Mouse (Mus musculus): ENCODE measurements around the gene Mical3.

- TF ChIP-seq ZC3H11A (IDR thresholded peaks at IDR 0.05; ENCODE audit: borderline replicate concordance, low read depth, low read length) (no peak), ZNF384 (IDR thresholded peaks at IDR 0.05; ENCODE audit: low read depth, low read length) (no peak), CHD2 (IDR thresholded peaks at IDR 0.05; ENCODE audit: low read depth, low read length) (no peak), MAFK (IDR thresholded peaks at IDR 0.05; ENCODE audit: insufficient read depth, low read depth, low read length) (no peak), HCFC1 (IDR thresholded peaks at IDR 0.05; ENCODE audit: borderline replicate concordance, insufficient read depth, low read length) (no peak)
These were observed 215.7 kb downstream of the Mical3 start for GRCm38 (mm10) chr6:120914911-120915648.

All from ES-E14 (cell line).